Mouse (Mus musculus) MEL (cell line): Measurements from ENCODE around the gene Gm10644. TPM values are rescaled to one million over a fixed set of nuclear protein-coding genes. Genes with fewer than 3 reads are reported as not detected.

Experiments
- DNase-seq: peaks from one replicate; pipeline ENCODE4 v3.0.0; 2011; ENCODE audit warnings: low read depth, low spot score
- H3K27ac ChIP-seq: 2 replicates; pipeline ENCODE4 v1.5.1; 2012; ENCODE audit warnings: low read depth, mild to moderate bottlenecking, control low read depth, low read length, moderate library complexity; ENCODE audit not compliant: control insufficient read depth
- H3K27me3 ChIP-seq, 2 experiments: fragments of 150-350 bp in 1 of 2; sonication (generic) in 1 of 2; 2 replicates each; pipeline ENCODE4 v1.6.1; 2012; ENCODE audit warnings: low read length in 2 of 2, mild to moderate bottlenecking in 2 of 2, improper control_type of control experiment in 1 of 2, moderate library complexity in 1 of 2; ENCODE audit not compliant: insufficient read depth in 2 of 2, control insufficient read depth in 1 of 2
- H3K36me3 ChIP-seq, 2 experiments: 2 replicates each; pipeline ENCODE4 v1.6.1; 2012 to 2014; ENCODE audit warnings: low read length in 2 of 2, improper control_type of control experiment in 1 of 2, inconsistent platforms in 1 of 2, mild to moderate bottlenecking in 1 of 2; ENCODE audit not compliant: insufficient read depth in 2 of 2, control insufficient read depth in 1 of 2
- H3K4me1 ChIP-seq, 2 experiments: fragments of 150-350 bp in 1 of 2; sonication (generic) in 1 of 2; 2 replicates each; pipeline ENCODE4 v1.6.1; 2012; ENCODE audit warnings: low read length in 2 of 2, improper control_type of control experiment in 1 of 2, mild to moderate bottlenecking in 1 of 2; ENCODE audit not compliant: insufficient read depth in 2 of 2, control insufficient read depth in 1 of 2
- H3K4me3 ChIP-seq, 2 experiments: fragments of 150-350 bp in 1 of 2; sonication (generic) in 1 of 2; 2 replicates each; pipeline ENCODE4 v1.5.1; 2012; ENCODE audit warnings: low read depth in 2 of 2, low read length in 2 of 2, mild to moderate bottlenecking in 2 of 2, moderate library complexity in 2 of 2, control low read depth in 1 of 2, improper control_type of control experiment in 1 of 2; ENCODE audit not compliant: control insufficient read depth in 1 of 2, insufficient read depth in 1 of 2
- H3K79me2 ChIP-seq: 2 replicates; pipeline ENCODE4 v1.6.1; 2012; ENCODE audit warnings: mild to moderate bottlenecking, low read length, moderate library complexity; ENCODE audit not compliant: control insufficient read depth, poor library complexity, insufficient read depth
- H3K9ac ChIP-seq: 2 replicates; pipeline ENCODE4 v1.6.1; 2012; ENCODE audit warnings: low read depth, mild to moderate bottlenecking, control low read depth, low read length, moderate library complexity; ENCODE audit not compliant: control insufficient read depth, poor library complexity, severe bottlenecking
- H3K9me3 ChIP-seq: fragments of 150-350 bp; sonication (generic); replicated peaks from 2 replicates; pipeline ENCODE4 v1.6.1; 2012; ENCODE audit warnings: mild to moderate bottlenecking, low read length, improper control_type of control experiment, moderate library complexity; ENCODE audit not compliant: insufficient read depth
- BHLHE40 ChIP-seq: IDR thresholded peaks from 2 replicates; pipeline ENCODE4 v1.6.1; 2012; ENCODE audit warnings: low read depth, mild to moderate bottlenecking, inconsistent platforms, low read length, improper control_type of control experiment, borderline replicate concordance
- CHD2 ChIP-seq: IDR thresholded peaks from 2 replicates; pipeline ENCODE4 v1.6.1; 2011; ENCODE audit warnings: low read length, improper control_type of control experiment
- E2F4 ChIP-seq: IDR thresholded peaks from 2 replicates; pipeline ENCODE4 v1.6.1; 2011; ENCODE audit warnings: low read depth, low read length, improper control_type of control experiment, borderline replicate concordance
- ELF1 ChIP-seq: IDR thresholded peaks from 2 replicates; pipeline ENCODE4 v1.6.1; 2014; ENCODE audit warnings: low read depth, mild to moderate bottlenecking, inconsistent platforms, low read length, improper control_type of control experiment, moderate library complexity
- GABPA ChIP-seq: IDR thresholded peaks from 2 replicates; pipeline ENCODE4 v1.6.1; 2012; ENCODE audit warnings: low read depth, mild to moderate bottlenecking, inconsistent platforms, low read length, improper control_type of control experiment, moderate library complexity
- GATA1 ChIP-seq: IDR thresholded peaks from 2 replicates; pipeline ENCODE4 v1.6.1; 2011; ENCODE audit warnings: low read depth, low read length, improper control_type of control experiment
- KAT2A ChIP-seq: conservative IDR thresholded peaks from 2 replicates; pipeline ENCODE4 v1.6.1; 2012; ENCODE audit warnings: low read depth, low read length, improper control_type of control experiment, inconsistent platforms
- MAZ ChIP-seq: IDR thresholded peaks from 2 replicates; pipeline ENCODE4 v1.6.1; 2012; ENCODE audit warnings: low read depth, mild to moderate bottlenecking, inconsistent platforms, low read length, improper control_type of control experiment
- MEF2A ChIP-seq: IDR thresholded peaks from 2 replicates; pipeline ENCODE4 v1.6.1; 2014; ENCODE audit warnings: low read depth, mild to moderate bottlenecking, inconsistent platforms, low read length, improper control_type of control experiment; ENCODE audit not compliant: poor library complexity, insufficient replicate concordance, severe bottlenecking; ENCODE audit errors: extremely low read depth
- MXI1 ChIP-seq: IDR thresholded peaks from 2 replicates; pipeline ENCODE4 v1.6.1; 2011; ENCODE audit warnings: mild to moderate bottlenecking, low read depth, low read length, improper control_type of control experiment
- MYC ChIP-seq: IDR thresholded peaks from 2 replicates; pipeline ENCODE4 v1.6.1; 2011; ENCODE audit warnings: low read depth, mild to moderate bottlenecking, low read length, improper control_type of control experiment, moderate library complexity
- NELFE ChIP-seq: IDR thresholded peaks from 2 replicates; pipeline ENCODE4 v1.6.1; 2011; ENCODE audit warnings: low read depth, low read length, improper control_type of control experiment
- NRF1 ChIP-seq: IDR thresholded peaks from 2 replicates; pipeline ENCODE4 v1.6.1; 2014; ENCODE audit warnings: low read depth, mild to moderate bottlenecking, inconsistent platforms, low read length, improper control_type of control experiment, moderate library complexity; ENCODE audit not compliant: poor library complexity, insufficient read depth, severe bottlenecking
- POLR2AphosphoS2 ChIP-seq: IDR thresholded peaks from 2 replicates; pipeline ENCODE4 v1.6.1; 2011; ENCODE audit warnings: low read length, improper control_type of control experiment
- POLR2AphosphoS5 ChIP-seq: IDR thresholded peaks from 2 replicates; pipeline ENCODE4 v1.6.1; 2012; ENCODE audit warnings: low read depth, borderline replicate concordance, mild to moderate bottlenecking, inconsistent platforms, low read length, moderate library complexity, mixed read lengths
- RCOR1 ChIP-seq: IDR thresholded peaks from 2 replicates; pipeline ENCODE4 v1.6.1; 2012; ENCODE audit warnings: low read depth, mild to moderate bottlenecking, inconsistent platforms, low read length, improper control_type of control experiment
- SIN3A ChIP-seq: IDR thresholded peaks from 2 replicates; pipeline ENCODE4 v1.6.1; 2012; ENCODE audit warnings: low read length, improper control_type of control experiment, inconsistent platforms
- SMC3 ChIP-seq: IDR thresholded peaks from 2 replicates; pipeline ENCODE4 v1.6.1; 2011; ENCODE audit warnings: low read depth, low read length, improper control_type of control experiment
- TBP ChIP-seq: IDR thresholded peaks from 2 replicates; pipeline ENCODE4 v1.8.0; 2011; ENCODE audit warnings: low read depth, low read length, improper control_type of control experiment
- TCF12 ChIP-seq: IDR thresholded peaks from 2 replicates; pipeline ENCODE4 v1.6.1; 2014; ENCODE audit warnings: low read depth, mild to moderate bottlenecking, inconsistent platforms, low read length, improper control_type of control experiment, moderate library complexity
- UBTF ChIP-seq: IDR thresholded peaks from 2 replicates; pipeline ENCODE4 v1.6.1; 2012; ENCODE audit warnings: low read depth, mild to moderate bottlenecking, inconsistent platforms, low read length, improper control_type of control experiment, moderate library complexity, borderline replicate concordance; ENCODE audit not compliant: insufficient read depth
- USF2 ChIP-seq, 2 experiments: IDR thresholded peaks; 2 replicates each; pipeline ENCODE4 v1.6.1; 2011 to 2012; ENCODE audit warnings: improper control_type of control experiment in 2 of 2, low read length in 2 of 2, borderline replicate concordance in 1 of 2, inconsistent platforms in 1 of 2, low read depth in 1 of 2, mild to moderate bottlenecking in 1 of 2; ENCODE audit not compliant: insufficient read depth in 1 of 2
- ZMIZ1 ChIP-seq: IDR thresholded peaks from 2 replicates; pipeline ENCODE4 v1.6.1; 2012; ENCODE audit warnings: low read depth, mild to moderate bottlenecking, inconsistent platforms, low read length, improper control_type of control experiment, moderate library complexity
- ZNF384 ChIP-seq: IDR thresholded peaks from 2 replicates; pipeline ENCODE4 v1.6.1; 2012; ENCODE audit warnings: low read depth, mild to moderate bottlenecking, inconsistent platforms, low read length, improper control_type of control experiment
- polyA plus RNA-seq, 2 experiments: library from polyadenylated mRNA; stranded (reverse) in 1 of 2; unstranded in 1 of 2; fragments of >175 nt in 1 of 2; fragments of >200 nt in 1 of 2; gene quantifications; 2 replicates each; pipeline versions ENCODE4 v1.2.1 to v1.2.4; 2012; ENCODE audit warnings: low replicate concordance in 2 of 2, low read depth in 1 of 2; ENCODE audit not compliant: insufficient read length in 2 of 2, insufficient read depth in 1 of 2, missing spikeins in 1 of 2
- total RNA-seq: library from RNA; depleted of rRNA; stranded (reverse); fragments of 300-350 nt; gene quantifications from 2 replicates; pipeline ENCODE4 v1.2.3, GENCODE M21; 2012

Gene Gm10644
- total and polyA plus RNA-seq, 3 experiments: 0.35 to 0.49 TPM; not detected in 1

DNA sequence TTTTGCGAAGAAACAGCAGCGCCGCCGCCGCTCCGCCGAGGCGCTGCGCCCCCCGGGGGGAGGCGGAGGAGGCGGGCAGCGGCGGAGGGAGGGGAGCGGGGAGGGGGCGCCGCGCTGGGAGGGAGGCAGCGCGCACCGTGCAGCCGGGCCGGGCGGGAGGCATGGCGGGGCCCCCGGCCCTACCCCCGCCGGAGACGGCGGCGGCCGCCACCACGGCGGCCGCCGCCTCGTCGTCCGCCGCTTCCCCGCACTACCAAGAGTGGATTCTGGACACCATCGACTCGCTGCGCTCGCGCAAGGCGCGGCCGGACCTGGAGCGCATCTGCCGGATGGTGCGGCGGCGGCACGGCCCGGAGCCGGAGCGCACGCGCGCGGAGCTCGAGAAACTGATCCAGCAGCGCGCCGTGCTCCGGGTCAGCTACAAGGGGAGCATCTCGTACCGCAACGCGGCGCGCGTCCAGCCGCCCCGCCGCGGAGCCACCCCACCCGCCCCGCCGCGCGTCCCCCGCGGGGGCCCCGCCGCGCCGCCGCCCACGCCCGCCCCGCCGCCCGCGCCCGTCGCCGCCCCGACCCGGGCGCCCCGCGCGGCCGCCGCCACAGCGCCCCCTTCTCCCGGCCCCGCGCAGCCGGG, 42.6 kb upstream of the Gm10644 start, which contains the start of gene Samd1:
Gene Samd1 (plus strand): TSS at position 162 of the 631 bp plus-strand sequence.
- H3K27ac ChIP-seq: peak within 1 kb of the TSS; percentile 91
- no peaks in the 10 kb centered on the region for H3K27me3 ChIP-seq
- peak; percentile 58 for DNase-seq
- peaks cover 20% of the 10 kb centered on the region for H3K79me2 ChIP-seq
- no peak for TF ChIP-seq UBTF
- TF ChIP-seq SMC3: no peak
- 0 out of 2 replicates have a peak, but pooled peaks have one; percentile 5 for TF ChIP-seq SIN3A
- TF ChIP-seq NELFE: no peak
- TF ChIP-seq TCF12: no peak
- TF ChIP-seq USF2 (IDR thresholded peaks at IDR 0.05; ENCODE audit: borderline replicate concordance in 1 of 2, insufficient read depth in 1 of 2, low read depth in 1 of 2, low read length in 2 of 2): no peak
- TF ChIP-seq ELF1: no peak
- TF ChIP-seq BHLHE40: no peak
- TF ChIP-seq MEF2A: no peak
- TF ChIP-seq ZMIZ1: no peak
- no peak for TF ChIP-seq POLR2AphosphoS5
- no peak for TF ChIP-seq RCOR1
- TF ChIP-seq E2F4: no peak
- TF ChIP-seq MXI1: 0 out of 2 replicates have a peak, but pooled peaks have one; percentile 13
- no peak for TF ChIP-seq KAT2A
- TF ChIP-seq MYC: no peak
- TF ChIP-seq POLR2AphosphoS2: no peak
- TF ChIP-seq ZNF384: no peak
- TF ChIP-seq CHD2: no peak
- TF ChIP-seq NRF1: peak; percentile 61
- no peak for TF ChIP-seq TBP
- no peak for TF ChIP-seq GABPA
- no peak for TF ChIP-seq MAZ
- TF ChIP-seq GATA1: no peak
- peak within 1 kb of the TSS; percentile 97 for H3K9ac ChIP-seq
- peaks cover 3 to 9% of the 10 kb centered on the region in 2 experiments; a peak in 2 of 4 replicates for H3K36me3 ChIP-seq
- peaks cover 4 to 16% of the 10 kb centered on the region in 2 experiments for H3K4me1 ChIP-seq
- no peaks in the 10 kb centered on the region for H3K9me3 ChIP-seq
- peak within 1 kb of the TSS; percentile 83 to 98 for H3K4me3 ChIP-seq
